Mouse (Mus musculus) heart, postnatal 36 days (tissue): ENCODE measurements around the gene Cby3. TPM values are rescaled to one million over a fixed set of nuclear protein-coding genes. Genes with fewer than 3 reads are reported as not detected.
A peak's percentile ranks its signal among the peaks of the same experiment; 100 is the strongest.
"Not testable (repeated sequence)": the region's sequence is repeated elsewhere in the genome, so short reads cannot be mapped to it uniquely, and the experiment has no call there.

ENCODE experiments used
- DNase-seq, 2 experiments: peaks; one replicate each; pipeline ENCODE4 v3.0.0; 2021 to 2022
- intact Hi-C: fragments of 180-260 bp; cut with DNase I; formaldehyde crosslinking; loops from one replicate; pipeline ENCODE4 v1.15.1; 2025
- total RNA-seq, 2 experiments: library from RNA; stranded (reverse); gene quantifications; 2 replicates each; pipeline ENCODE4 v1.2.3; 2021

Cby3 gene
- total RNA-seq, 2 experiments from 2014 or later, result not detected

DNA sequence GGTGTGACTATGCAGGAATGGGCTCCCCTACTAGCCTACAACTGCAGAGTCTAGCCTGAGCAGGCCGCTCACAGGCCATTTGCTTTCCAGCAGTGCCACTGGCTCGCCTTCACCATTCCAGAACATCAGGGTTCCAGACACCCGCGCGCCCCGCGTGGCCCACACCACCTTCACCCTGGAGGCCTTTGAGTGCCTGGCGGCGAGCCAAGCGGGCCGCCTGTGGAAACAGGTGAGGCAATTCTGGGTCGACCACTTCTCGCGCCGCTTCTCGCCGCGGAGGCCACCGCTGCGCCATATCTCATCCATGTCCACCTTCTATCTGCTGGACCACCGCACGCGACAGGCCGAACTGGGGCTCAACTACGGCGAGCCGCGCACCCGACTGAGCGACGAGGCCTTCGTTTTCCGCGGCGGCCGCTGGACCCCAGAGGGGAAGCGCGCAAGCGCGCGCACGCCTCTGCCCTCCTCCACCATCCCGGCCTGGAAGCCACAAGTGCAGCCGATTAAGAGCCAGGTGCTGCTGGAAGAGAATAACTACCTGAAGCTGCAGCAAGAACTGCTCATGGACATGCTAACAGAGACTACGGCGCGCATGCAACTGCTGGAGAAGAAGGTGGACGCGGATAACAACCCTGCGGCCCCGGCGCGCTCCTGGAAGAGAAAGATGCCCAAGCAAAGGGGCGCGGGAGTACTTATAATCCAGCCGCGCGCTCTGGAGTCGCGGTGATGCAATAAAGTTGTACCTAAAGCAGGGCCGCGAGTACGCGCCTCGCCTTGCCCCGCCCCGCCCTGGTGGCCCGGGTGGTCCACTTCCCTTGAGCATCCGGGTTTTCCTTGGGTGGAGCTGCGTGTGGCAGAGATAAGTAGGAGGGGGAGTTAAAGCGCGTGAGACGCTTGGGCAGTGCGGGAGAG, 4.9 kb downstream of the Cby3 start:
- intact Hi-C loops, result no loop called here
- peak; percentile 19 to 33 for DNase-seq

DNA sequence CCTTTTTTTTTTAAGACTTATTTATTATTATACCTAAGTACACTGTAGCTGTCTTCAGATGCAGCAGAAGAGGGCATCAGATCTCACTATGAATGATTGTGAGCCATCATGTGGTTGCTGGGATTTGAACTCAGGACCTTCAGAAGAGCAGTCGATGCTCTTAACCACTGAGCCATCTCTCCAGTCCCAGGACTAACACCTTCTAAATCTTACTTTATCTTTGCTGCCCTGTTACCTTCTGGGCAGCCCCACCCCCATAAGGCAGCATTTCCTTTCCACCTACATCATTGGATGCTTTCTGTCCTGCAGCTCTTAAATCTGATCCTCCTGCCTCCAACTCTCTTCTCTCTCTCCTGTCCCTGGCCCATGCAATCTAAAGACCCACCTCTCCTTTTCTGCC, 7.0 kb downstream of the Cby3 start:
- intact Hi-C loops, result loop anchor here (5.0 kb wide), 2 partner anchors 39 to 374 kb away; no protein-coding TSS in a partner anchor
- not testable (repeated sequence) for DNase-seq

DNA sequence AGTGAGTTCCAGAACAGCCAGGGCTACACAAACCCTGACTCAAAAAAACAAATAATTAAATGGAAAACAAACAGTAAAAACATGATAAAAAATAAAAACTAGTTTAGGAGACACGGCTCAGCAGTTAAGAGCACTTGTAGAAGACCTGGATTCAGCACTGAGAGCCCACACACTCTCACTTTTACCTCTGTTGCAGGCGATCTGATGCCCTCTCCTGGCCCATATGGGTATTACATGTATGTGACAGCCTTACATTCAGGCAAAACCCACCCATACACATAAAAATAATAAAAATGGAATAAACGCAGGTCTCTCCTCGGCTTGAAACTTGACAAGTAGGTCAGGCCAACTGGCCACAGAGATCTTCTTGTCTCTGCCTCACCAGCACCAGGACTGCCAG, 10.3 kb downstream of the Cby3 start:
- DNase-seq, result peak; percentile 76
- intact Hi-C loops, result loop anchor here (2.0 to 5.0 kb wide), 4 partner anchors 42 to 377 kb away; partner anchors contain the start of gene Maml1

GRCm38 (mm10) chr11:50365322-50365721, 11.1 kb downstream of the Cby3 start:
- intact Hi-C loops, result loop anchor here (2.0 to 5.0 kb wide), 3 partner anchors 73 to 203 kb away; partner anchors contain the start of gene Maml1
- DNase-seq, result no peak

DNA sequence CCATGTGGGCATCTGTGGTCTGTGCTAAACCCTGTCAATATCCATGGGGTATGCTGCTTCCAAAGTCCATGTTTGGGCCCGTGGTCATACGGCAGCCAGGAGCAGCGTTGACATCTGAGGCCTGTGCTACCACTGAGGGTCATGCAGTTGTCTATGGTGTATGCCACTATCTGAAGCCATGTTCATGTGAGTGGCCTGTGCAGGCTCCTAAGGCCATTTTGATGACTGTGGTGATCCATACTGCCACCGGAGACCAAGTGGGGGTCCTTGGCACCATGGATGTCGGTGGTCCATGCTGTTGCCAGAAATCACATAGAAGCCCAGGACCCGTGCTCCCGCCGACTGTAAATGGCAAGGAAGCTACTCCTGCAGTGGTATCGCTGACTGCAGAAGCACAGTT, 13.3 kb downstream of the Cby3 start:
- DNase-seq, result no peak

GRCm38 (mm10) chr11:50369360-50369911, 15.2 kb downstream of the Cby3 start:
- no peak for DNase-seq
- intact Hi-C loops, result loop anchor here (5.0 kb wide), 1 partner anchor 207 kb away; no protein-coding TSS in a partner anchor

More for the DNA sequence above, 13.3 kb downstream of the Cby3 start:
- intact Hi-C loops, result loop anchor here (5.0 kb wide), 1 partner anchor 205 kb away; no protein-coding TSS in a partner anchor

GRCm38 (mm10) chr11:50370969-50371368, 16.7 kb downstream of the Cby3 start:
- intact Hi-C loops, result no loop called here
- no peak for DNase-seq

GRCm38 (mm10) chr11:50371399-50371841, 17.2 kb downstream of the Cby3 start:
- peak; percentile 49 to 61 for DNase-seq

DNA sequence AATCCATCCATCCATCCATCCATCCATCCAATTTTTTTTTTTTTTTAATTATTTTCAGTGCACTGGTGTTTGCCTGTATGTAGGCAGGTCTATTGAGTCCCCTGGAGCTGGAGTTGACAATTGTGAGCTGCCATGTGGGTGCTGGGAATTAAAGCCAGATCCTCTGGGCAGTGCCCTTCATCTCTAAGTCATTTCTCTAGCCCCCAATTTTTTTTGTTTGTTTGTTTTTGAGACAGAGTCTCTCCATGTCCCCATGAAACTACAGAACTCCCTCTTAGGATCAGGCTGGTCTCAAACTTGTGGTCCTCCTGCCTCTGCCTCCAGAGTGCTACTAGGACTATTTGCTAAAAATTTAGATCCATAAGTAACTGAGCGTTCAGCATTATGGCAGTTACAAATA, 17.6 kb downstream of the Cby3 start:
- intact Hi-C loops, result no loop called here
- DNase-seq, result no peak

More at GRCm38 (mm10) chr11:50371399-50371841, 17.2 kb downstream of the Cby3 start:
- intact Hi-C loops, result no loop called here

- DNase-seq, result no peak
- intact Hi-C loops, result no loop called here
These were observed 18.8 kb downstream of the Cby3 start for GRCm38 (mm10) chr11:50373086-50373485.

GRCm38 (mm10) chr11:50373621-50374020, 19.4 kb downstream of the Cby3 start:
- no peak for DNase-seq
- intact Hi-C loops, result no loop called here

- intact Hi-C loops, result loop anchor here (5.0 kb wide), 1 partner anchor 82 kb away; the partner anchor contains the start of gene Maml1
- no peak for DNase-seq
These were observed 20.2 kb downstream of the Cby3 start for GRCm38 (mm10) chr11:50374286-50375015.

DNA sequence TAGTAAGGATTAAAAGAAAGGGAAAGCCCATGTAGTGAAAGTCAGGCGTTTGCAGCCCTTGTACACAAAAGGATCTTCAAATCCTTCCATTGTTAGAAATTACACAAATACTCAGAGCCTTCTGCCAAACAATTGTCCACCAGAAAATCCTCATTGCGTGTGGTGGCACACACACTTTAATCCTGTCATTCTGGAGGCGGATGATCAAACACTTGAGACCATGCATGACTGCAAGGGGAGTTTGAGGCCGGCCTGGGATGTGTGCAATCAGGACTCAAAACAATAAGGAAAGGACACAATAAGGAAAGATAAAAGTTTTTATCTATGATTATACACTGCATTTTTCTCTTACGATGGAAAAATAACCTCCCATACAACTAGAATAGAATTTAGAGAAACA, 21.2 kb downstream of the Cby3 start:
- intact Hi-C loops, result loop anchor here (5.0 kb wide), 1 partner anchor 83 kb away; the partner anchor contains the start of gene Maml1
- no peak for DNase-seq

GRCm38 (mm10) chr11:50376156-50376790, 22.0 kb downstream of the Cby3 start:
- intact Hi-C loops, result loop anchor here (5.0 kb wide), 1 partner anchor 84 kb away; the partner anchor contains the start of gene Maml1
- DNase-seq, result no peak

GRCm38 (mm10) chr11:50376911-50377891, 22.9 kb downstream of the Cby3 start, which contains the start of gene Hnrnph1:
Gene Hnrnph1 (plus strand): TSS chr11:50376990.
- DNase-seq, result peak; percentile 99 to 100
- intact Hi-C loops, result loop anchor here (5.0 kb wide), 1 partner anchor 85 kb away; the partner anchor contains the start of gene Maml1

GRCm38 (mm10) chr11:50377892-50378684, 23.8 kb downstream of the Cby3 start:
- peak; percentile 91 to 93 for DNase-seq
- intact Hi-C loops, result loop anchor here (5.0 kb wide), 1 partner anchor 86 kb away; the partner anchor contains the start of gene Maml1

DNA sequence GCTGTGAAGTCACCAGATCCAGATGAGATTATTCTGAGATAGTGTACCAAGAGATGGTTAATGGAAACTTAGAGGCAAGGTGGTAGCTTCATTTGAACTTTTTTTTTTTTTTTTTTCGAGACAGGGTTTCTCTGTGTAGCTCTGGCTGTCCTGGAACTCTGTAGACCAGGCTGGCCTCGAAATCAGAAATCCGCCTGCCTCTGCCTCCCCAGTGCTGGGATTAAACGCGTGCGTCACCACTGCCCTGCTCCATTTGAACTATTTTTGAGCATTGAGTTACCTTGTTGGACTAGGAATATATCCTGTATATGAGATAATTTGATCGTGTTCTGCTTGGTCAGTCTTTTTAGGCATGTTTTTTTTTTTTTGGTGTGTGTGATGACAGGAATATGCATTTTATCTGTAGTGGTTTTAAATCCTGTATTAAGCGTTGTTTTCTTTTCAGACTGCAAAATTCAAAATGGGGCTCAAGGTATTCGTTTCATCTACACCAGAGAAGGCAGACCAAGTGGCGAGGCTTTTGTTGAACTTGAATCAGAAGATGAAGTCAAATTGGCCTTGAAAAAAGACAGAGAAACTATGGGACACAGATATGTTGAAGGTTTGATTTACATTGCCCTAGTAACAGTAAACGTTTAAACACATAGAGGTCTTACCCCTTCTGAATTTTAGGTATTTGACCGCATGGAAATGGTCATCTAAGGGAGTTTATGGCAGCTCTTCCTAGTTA, 24.9 kb downstream of the Cby3 start:
- intact Hi-C loops, result loop anchor here (5.0 kb wide), 1 partner anchor 87 kb away; the partner anchor contains the start of gene Maml1

More for the DNA sequence above, 24.9 kb downstream of the Cby3 start:
- DNase-seq, result no peak
